Mouse (Mus musculus) heart, embryonic 12.5 days (tissue): ENCODE measurements at regions not wholly inside any gene's neighbourhood (a gene's known extent, or its start where the extent isn't known, plus 50 kb on each side); places are given as distances from the start of the nearest gene placed in this dataset.

Source experiments
- ATAC-seq: fragments of 200-750 bp; cut with Nextera tagmentation; 2 replicates; pipeline ENCODE4 v1.8.0; 2017; ENCODE audit warnings: moderate TSS enrichment, moderate library complexity; ENCODE audit not compliant: insufficient number of reproducible peaks, low FRiP score
- H3K27ac ChIP-seq: fragments of 300-500 bp; sonication (generic); 2 replicates; pipeline ENCODE4 v1.5.1; 2016; ENCODE audit warnings: mild to moderate bottlenecking, moderate library complexity; ENCODE audit not compliant: poor library complexity, severe bottlenecking
- H3K27me3 ChIP-seq: fragments of 300-500 bp; sonication (generic); replicated peaks from 2 replicates; pipeline ENCODE4 v1.6.1; 2016; ENCODE audit warnings: mild to moderate bottlenecking, moderate library complexity
- H3K36me3 ChIP-seq: fragments of 300-500 bp; sonication (generic); 2 replicates; pipeline ENCODE4 v1.6.1; 2016; ENCODE audit warnings: mild to moderate bottlenecking, moderate library complexity
- H3K4me1 ChIP-seq: fragments of 300-500 bp; sonication (generic); replicated peaks from 2 replicates; pipeline ENCODE4 v1.6.1; 2016; ENCODE audit warnings: mild to moderate bottlenecking
- H3K4me2 ChIP-seq: fragments of 300-500 bp; sonication (generic); 2 replicates; pipeline ENCODE4 v1.6.1; 2016; ENCODE audit warnings: mild to moderate bottlenecking, moderate library complexity
- H3K4me3 ChIP-seq: fragments of 300-500 bp; sonication (generic); 2 replicates; pipeline ENCODE4 v1.5.1; 2016; ENCODE audit warnings: mild to moderate bottlenecking
- H3K9ac ChIP-seq: fragments of 300-500 bp; sonication (generic); 2 replicates; pipeline ENCODE4 v1.6.1; 2016; ENCODE audit warnings: mild to moderate bottlenecking, moderate library complexity
- H3K9me3 ChIP-seq: fragments of 300-500 bp; sonication (generic); replicated peaks from 2 replicates; pipeline ENCODE4 v1.6.1; 2016; ENCODE audit warnings: mild to moderate bottlenecking, moderate library complexity
- WGBS: fragments of 180-500 bp; shearing (Covaris S2); methylation state at CpG from one replicate; pipeline ENCODE4 v1.1.7; 2016; 5-methylcytosine and 5-hydroxymethylcytosine counted together

- Histone ChIP-seq H3K27me3 (no peaks in the 10 kb centered on the region), H3K36me3 (no peaks in the 10 kb centered on the region), H3K4me3 (no peak overlapping the region), H3K27ac (no peak overlapping the region), H3K4me2 (no peak overlapping the region), H3K4me1 (peaks cover 9% of the 10 kb centered on the region), H3K9me3 (no peaks in the 10 kb centered on the region), H3K9ac (no peak overlapping the region)
- 56% methylated on average over 7 of the region's 7 CpGs for WGBS
- ATAC-seq: no peak
These were observed 117.4 kb upstream of the Gm14444 start for GRCm38 (mm10) chr2:174892658-174893057.

GRCm38 (mm10) chr2:174897424-174897823 is 112.6 kb upstream of the Gm14444 start:
- H3K9ac ChIP-seq: no peak overlapping the region
- no peak overlapping the region for H3K4me3 ChIP-seq
- H3K27me3 ChIP-seq: no peaks in the 10 kb centered on the region
- WGBS: 19% methylated on average over 8 of the region's 8 CpGs
- 0 out of 2 replicates have a peak, but pooled peaks have one; percentile 26 for ATAC-seq
- H3K4me2 ChIP-seq: no peak overlapping the region
- no peaks in the 10 kb centered on the region for H3K9me3 ChIP-seq
- H3K36me3 ChIP-seq: no peaks in the 10 kb centered on the region
- peaks cover 14% of the 10 kb centered on the region for H3K4me1 ChIP-seq
- no peak overlapping the region for H3K27ac ChIP-seq

GRCm38 (mm10) chr2:174899940-174900670 is 109.9 kb upstream of the Gm14444 start:
- H3K27me3 ChIP-seq: no peaks in the 10 kb centered on the region
- WGBS: 68% methylated on average over 5 of the region's 5 CpGs

GRCm38 (mm10) chr2:174900671-174900991 is 109.4 kb upstream of the Gm14444 start:
- Histone ChIP-seq H3K9me3 (no peaks in the 10 kb centered on the region), H3K27me3 (no peaks in the 10 kb centered on the region), H3K36me3 (no peaks in the 10 kb centered on the region), H3K9ac (no peak overlapping the region), H3K27ac (no peak overlapping the region), H3K4me1 (peaks cover 14% of the 10 kb centered on the region), H3K4me3 (no peak overlapping the region), H3K4me2 (no peak overlapping the region)
- ATAC-seq: no peak

More at GRCm38 (mm10) chr2:174899940-174900670, 109.9 kb upstream of the Gm14444 start:
- ATAC-seq: no peak
- no peak overlapping the region for H3K27ac ChIP-seq
- H3K4me1 ChIP-seq: peaks cover 14% of the 10 kb centered on the region
- no peaks in the 10 kb centered on the region for H3K36me3 ChIP-seq
- no peak overlapping the region for H3K9ac ChIP-seq
- no peaks in the 10 kb centered on the region for H3K9me3 ChIP-seq
- no peak overlapping the region for H3K4me2 ChIP-seq
- no peak overlapping the region for H3K4me3 ChIP-seq

- Histone ChIP-seq H3K36me3 (no peaks in the 10 kb centered on the region), H3K4me2 (no peak overlapping the region), H3K4me1 (peaks cover 16% of the 10 kb centered on the region), H3K27me3 (no peaks in the 10 kb centered on the region), H3K9ac (no peak overlapping the region), H3K4me3 (no peak overlapping the region), H3K9me3 (no peaks in the 10 kb centered on the region), H3K27ac (no peak overlapping the region)
- no peak for ATAC-seq
- WGBS: 84% methylated on average over 16 of the region's 16 CpGs
These were observed 108.2 kb upstream of the Gm14444 start for GRCm38 (mm10) chr2:174901801-174902200.

- no peak overlapping the region for H3K27ac ChIP-seq
- no peaks in the 10 kb centered on the region for H3K27me3 ChIP-seq
- H3K4me3 ChIP-seq: no peak overlapping the region
- H3K9me3 ChIP-seq: no peaks in the 10 kb centered on the region
- no peak for ATAC-seq
- 0 out of 2 replicates have a peak, but pooled peaks cover 3% of the 10 kb centered on the region for H3K4me1 ChIP-seq
- H3K9ac ChIP-seq: no peak overlapping the region
- 68% methylated on average over 7 of the region's 7 CpGs for WGBS
- H3K4me2 ChIP-seq: no peak overlapping the region
- no peaks in the 10 kb centered on the region for H3K36me3 ChIP-seq
These were observed 106.4 kb upstream of the Gm14444 start for GRCm38 (mm10) chr2:174903627-174904026.

- no peak overlapping the region for H3K4me3 ChIP-seq
- no peaks in the 10 kb centered on the region for H3K9me3 ChIP-seq
- WGBS: 30% methylated on average over 6 of the region's 6 CpGs
- no peaks in the 10 kb centered on the region for H3K36me3 ChIP-seq
- H3K4me2 ChIP-seq: no peak overlapping the region
- H3K27me3 ChIP-seq: no peaks in the 10 kb centered on the region
- no peak for ATAC-seq
- no peak overlapping the region for H3K27ac ChIP-seq
- no peak overlapping the region for H3K9ac ChIP-seq
- 0 out of 2 replicates have a peak, but pooled peaks cover 3% of the 10 kb centered on the region for H3K4me1 ChIP-seq
These were observed 104.0 kb upstream of the Gm14444 start for GRCm38 (mm10) chr2:174905865-174906639.

GRCm38 (mm10) chr2:174917146-174917905 is 92.7 kb upstream of the Gm14444 start:
- no peaks in the 10 kb centered on the region for H3K36me3 ChIP-seq
- H3K4me2 ChIP-seq: peak overlapping the region; percentile 46
- H3K4me1 ChIP-seq: 0 out of 2 replicates have a peak, but pooled peaks cover 9% of the 10 kb centered on the region
- 0 out of 2 replicates have a peak overlapping the region, but pooled peaks have one; percentile 5 for H3K4me3 ChIP-seq
- peak; percentile 56 for ATAC-seq
- H3K27me3 ChIP-seq: no peaks in the 10 kb centered on the region
- WGBS: 16% methylated on average over 10 of the region's 10 CpGs
- no peak overlapping the region for H3K27ac ChIP-seq
- H3K9ac ChIP-seq: no peak overlapping the region
- H3K9me3 ChIP-seq: no peaks in the 10 kb centered on the region

GRCm38 (mm10) chr2:174917975-174918374 is 92.1 kb upstream of the Gm14444 start:
- Histone ChIP-seq H3K4me2 (peak overlapping the region; percentile 46; the same call in 1 of the 2 replicates), H3K4me3 (0 out of 2 replicates have a peak overlapping the region, but pooled peaks have one; percentile 5)
- no peak for ATAC-seq

GRCm38 (mm10) chr2:174922208-174922607 is 87.8 kb upstream of the Gm14444 start:
- no peaks in the 10 kb centered on the region for H3K36me3 ChIP-seq
- no peak overlapping the region for H3K27ac ChIP-seq
- no peak overlapping the region for H3K4me3 ChIP-seq
- no peak overlapping the region for H3K9ac ChIP-seq
- ATAC-seq: no peak
- WGBS: 49% methylated on average over 4 of the region's 4 CpGs
- 0 out of 2 replicates have a peak, but pooled peaks cover 8% of the 10 kb centered on the region for H3K4me1 ChIP-seq
- H3K4me2 ChIP-seq: no peak overlapping the region
- H3K27me3 ChIP-seq: no peaks in the 10 kb centered on the region
- H3K9me3 ChIP-seq: no peaks in the 10 kb centered on the region

More at GRCm38 (mm10) chr2:174917975-174918374, 92.1 kb upstream of the Gm14444 start:
- H3K27me3 ChIP-seq: no peaks in the 10 kb centered on the region
- WGBS: 28% methylated on average over 5 of the region's 5 CpGs
- H3K4me1 ChIP-seq: 0 out of 2 replicates have a peak, but pooled peaks cover 9% of the 10 kb centered on the region
- no peaks in the 10 kb centered on the region for H3K36me3 ChIP-seq
- no peak overlapping the region for H3K27ac ChIP-seq
- H3K9ac ChIP-seq: no peak overlapping the region
- no peaks in the 10 kb centered on the region for H3K9me3 ChIP-seq

GRCm38 (mm10) chr2:174929718-174930117 is 80.3 kb upstream of the Gm14444 start:
- Histone ChIP-seq H3K4me3 (no peak overlapping the region), H3K27ac (no peak overlapping the region), H3K4me1 (no peaks in the 10 kb centered on the region), H3K36me3 (no peaks in the 10 kb centered on the region), H3K4me2 (no peak overlapping the region), H3K9ac (no peak overlapping the region), H3K27me3 (no peaks in the 10 kb centered on the region), H3K9me3 (no peaks in the 10 kb centered on the region)
- 60% methylated on average over 2 of the region's 2 CpGs for WGBS
- no peak for ATAC-seq
